Mouse (Mus musculus) cerebellum, postnatal 14 days (tissue): Measurements from ENCODE around the gene Trim54.

Experiments used
- DNase-seq, 2 experiments: peaks; one replicate each; pipeline ENCODE4 v3.0.0; 2021; ENCODE audit warnings: mixed read lengths in 2 of 2

The Trim54 gene

GRCm38 (mm10) chr5:31108000-31108490 is 8.5 kb upstream of the Trim54 start, which contains the start of gene Slc30a3:
Gene Slc30a3, minus strand, starts transcription at chr5:31108237.
- DNase-seq, result no peak

- DNase-seq, result peak in 1 of 2 experiments; percentile 23
Measured at GRCm38 (mm10) chr5:31110781-31111180, 5.7 kb upstream of the Trim54 start.

GRCm38 (mm10) chr5:31116912-31117311 is 400 bp downstream of the Trim54 start:
- DNase-seq, result no peak

GRCm38 (mm10) chr5:31121111-31121510 is 4.6 kb downstream of the Trim54 start:
- no peak for DNase-seq

GRCm38 (mm10) chr5:31123481-31123880 is 7.0 kb downstream of the Trim54 start:
- DNase-seq, result no peak

- no peak for DNase-seq
Measured at GRCm38 (mm10) chr5:31126050-31126449, 9.5 kb downstream of the Trim54 start.

GRCm38 (mm10) chr5:31136730-31137424 is 20.4 kb downstream of the Trim54 start:
- DNase-seq, result no peak

- no peak for DNase-seq
Measured at GRCm38 (mm10) chr5:31137658-31138057, 21.1 kb downstream of the Trim54 start.

GRCm38 (mm10) chr5:31138241-31138967 is 21.9 kb downstream of the Trim54 start, which contains the start of gene Ucn:
Gene Ucn, minus strand, starts transcription at chr5:31138829.
- DNase-seq, result peak in 1 of 2 experiments; percentile 27

GRCm38 (mm10) chr5:31138968-31139425 is 22.5 kb downstream of the Trim54 start:
- no peak for DNase-seq

- DNase-seq, result peak in 1 of 2 experiments; percentile 45
Measured at GRCm38 (mm10) chr5:31149781-31150180, 33.3 kb downstream of the Trim54 start.

GRCm38 (mm10) chr5:31151746-31152145 is 35.2 kb downstream of the Trim54 start:
- peak; percentile 47 to 63 for DNase-seq

GRCm38 (mm10) chr5:31153516-31154151 is 37.1 kb downstream of the Trim54 start:
- DNase-seq, result peak in 1 of 2 experiments; percentile 22

GRCm38 (mm10) chr5:31154152-31154553 is 37.6 kb downstream of the Trim54 start, which contains the start of gene Mpv17:
Gene Mpv17, minus strand, starts transcription at chr5:31154251.
- DNase-seq, result peak; percentile 86 to 87

GRCm38 (mm10) chr5:31162462-31162861 is 46.0 kb downstream of the Trim54 start:
- DNase-seq, result no peak

- DNase-seq, result no peak
Measured at GRCm38 (mm10) chr5:31164878-31165277, 48.4 kb downstream of the Trim54 start.

- DNase-seq, result no peak
Measured at GRCm38 (mm10) chr5:31168630-31169029, 52.1 kb downstream of the Trim54 start.

GRCm38 (mm10) chr5:31179301-31179765 is 62.8 kb downstream of the Trim54 start:
- DNase-seq, result peak in 1 of 2 experiments; percentile 56

GRCm38 (mm10) chr5:31179766-31180630 is 63.5 kb downstream of the Trim54 start, which contains the start of the genes Gm29609 and Gtf3c2:
Gene Gm29609, minus strand, starts transcription at chr5:31179911.
Gene Gtf3c2, minus strand, starts transcription at chr5:31180144.
- peak; percentile 98 for DNase-seq

- no peak for DNase-seq
Measured at GRCm38 (mm10) chr5:31181183-31181770, 64.8 kb downstream of the Trim54 start.

- DNase-seq, result no peak
Measured at GRCm38 (mm10) chr5:31183678-31184077, 67.2 kb downstream of the Trim54 start.
